Mouse (Mus musculus) ES-E14 (cell line): ENCODE results near the gene Il22ra2.

Source experiments
- CHD2 ChIP-seq: IDR thresholded peaks from 2 replicates; pipeline ENCODE4 v1.6.1; 2014; ENCODE audit warnings: mild to moderate bottlenecking, low read depth, low read length, inconsistent platforms
- HCFC1 ChIP-seq: IDR thresholded peaks from 2 replicates; pipeline ENCODE4 v1.6.1; 2012; ENCODE audit warnings: low read length, inconsistent platforms, borderline replicate concordance; ENCODE audit not compliant: insufficient read depth
- MAFK ChIP-seq: IDR thresholded peaks from 2 replicates; pipeline ENCODE4 v1.6.1; 2014; ENCODE audit warnings: mild to moderate bottlenecking, low read depth, low read length, inconsistent platforms; ENCODE audit not compliant: insufficient read depth
- ZC3H11A ChIP-seq: IDR thresholded peaks from 2 replicates; pipeline ENCODE4 v1.6.1; 2012; ENCODE audit warnings: low read depth, mild to moderate bottlenecking, inconsistent platforms, low read length, borderline replicate concordance

DNA sequence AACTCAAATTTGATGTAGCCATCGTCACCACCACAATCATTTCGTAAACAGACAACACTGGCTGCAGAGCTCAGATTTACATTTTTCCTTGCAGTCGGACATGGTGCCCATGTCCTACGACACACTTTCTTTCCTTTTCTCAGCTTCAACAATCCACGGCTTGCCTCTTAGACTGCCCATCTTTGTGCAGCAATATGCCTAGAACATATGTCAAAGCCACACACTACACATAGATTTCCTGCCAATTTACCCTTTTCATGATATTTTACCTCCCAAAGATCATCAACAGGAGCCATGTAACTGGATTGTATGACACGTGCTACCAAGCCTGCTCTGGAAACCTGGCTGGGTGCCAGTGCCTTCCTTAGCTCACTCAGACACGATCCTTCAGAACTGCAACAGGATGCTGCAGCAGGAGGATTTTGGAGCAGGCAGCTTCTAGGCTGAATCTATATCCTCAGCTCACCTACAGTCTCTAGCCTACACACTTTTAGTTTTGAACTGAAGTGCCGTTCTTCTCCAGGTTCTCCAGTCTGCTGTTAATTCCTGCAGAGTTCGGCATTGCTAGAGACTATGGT lies 43.3 kb upstream of the Il22ra2 start:
- no peak for TF ChIP-seq CHD2
- TF ChIP-seq HCFC1, result no peak
- TF ChIP-seq MAFK, result no peak
- TF ChIP-seq ZC3H11A, result no peak
